Mouse (Mus musculus): ENCODE data around the gene Sptbn4. TPM values are rescaled to one million over a fixed set of nuclear protein-coding genes. Genes with fewer than 3 reads are reported as not detected.

The Sptbn4 gene
- total and polyA plus RNA-seq, 2 experiments from 2014 or later, result 3.8 to 22.3 TPM

DNA sequence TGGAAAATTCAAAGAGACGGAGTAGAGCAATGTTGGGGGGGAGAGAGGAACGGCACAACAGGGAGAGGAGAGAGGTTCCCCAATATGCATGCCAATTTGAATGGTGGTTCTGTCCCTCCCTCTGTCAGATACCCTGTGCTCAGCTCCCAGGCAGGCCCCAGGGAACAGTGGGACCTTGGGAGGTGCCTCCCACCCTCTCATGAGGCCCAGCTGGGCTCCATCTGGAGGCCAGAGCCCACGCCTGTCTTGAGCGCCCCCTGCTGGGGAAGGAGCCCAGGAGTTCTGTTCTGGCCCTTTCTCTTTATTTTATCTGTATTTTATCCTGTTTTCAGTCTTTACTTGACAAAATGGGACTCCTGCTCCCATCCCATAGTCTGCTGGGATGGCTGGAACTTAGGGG, 62.8 kb downstream of the Sptbn4 start:
- H3K9ac ChIP-seq, result no peak overlapping the region

DNA sequence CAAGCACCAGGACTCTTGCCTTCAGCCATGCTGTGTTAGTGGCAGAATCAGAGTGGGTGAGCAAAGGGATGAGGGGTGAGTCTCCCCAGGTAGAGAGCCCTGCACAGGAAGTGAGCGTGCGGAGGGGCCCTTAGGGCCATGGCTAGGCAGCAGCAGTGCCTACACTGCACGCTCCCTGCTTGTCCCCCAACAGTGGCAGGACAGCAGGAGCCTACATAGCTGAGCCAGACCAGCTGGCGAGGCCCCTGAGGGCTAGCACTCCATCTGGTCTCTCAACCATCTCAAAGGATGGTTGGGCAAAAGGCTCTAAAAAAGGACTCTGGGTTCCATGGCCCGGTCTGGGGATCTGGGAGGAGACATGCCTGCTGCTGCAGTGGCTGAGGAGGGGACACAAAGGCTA, 63.4 kb downstream of the Sptbn4 start:
- Histone ChIP-seq H3K27ac (ENCODE audit: low read depth, low read length) (no peak overlapping the region), H3K27me3 (ENCODE audit: insufficient read depth, low read length) (peaks cover 3% of the 10 kb centered on the region), H3K36me3 (ENCODE audit: insufficient read depth) (peaks cover 4% of the 10 kb centered on the region; the same call in 1 of the 2 replicates), H3K4me3 (ENCODE audit: low read depth, low read length) (no peak overlapping the region), H3K4me2 (ENCODE audit: low read depth) (no peak overlapping the region), H3K9ac (no peak overlapping the region), H3K9me3 (ENCODE audit: low read length) (no peaks in the 10 kb centered on the region), H3K4me1 (ENCODE audit: insufficient read depth) (no peaks in the 10 kb centered on the region)
- ATAC-seq, result no peak
- no peak for DNase-seq
- TF ChIP-seq CTCF (IDR thresholded peaks at IDR 0.05; ENCODE audit: low read depth), result no peak
- 53% methylated on average over 5 of the region's 5 CpGs for WGBS

More for the DNA sequence above, 62.8 kb downstream of the Sptbn4 start:
- DNase-seq (peak; percentile 43), ATAC-seq (peak; percentile 40; the same call in 1 of the 2 replicates)
- H3K27ac ChIP-seq (ENCODE audit: low read depth, low read length), result no peak overlapping the region
- WGBS, result 32% methylated on average over 4 of the region's 4 CpGs
- H3K9me3 ChIP-seq (ENCODE audit: low read length), result no peaks in the 10 kb centered on the region
- H3K4me2 ChIP-seq (ENCODE audit: low read depth), result no peak overlapping the region
- H3K4me3 ChIP-seq (ENCODE audit: low read depth, low read length), result no peak overlapping the region
- H3K4me1 ChIP-seq (ENCODE audit: insufficient read depth), result no peaks in the 10 kb centered on the region
- H3K36me3 ChIP-seq (ENCODE audit: insufficient read depth), result peaks cover 4% of the 10 kb centered on the region; the same call in 1 of the 2 replicates
- TF ChIP-seq CTCF (IDR thresholded peaks at IDR 0.05; ENCODE audit: low read depth), result peak; percentile 65
- H3K27me3 ChIP-seq (ENCODE audit: insufficient read depth, low read length), result no peaks in the 10 kb centered on the region

DNA sequence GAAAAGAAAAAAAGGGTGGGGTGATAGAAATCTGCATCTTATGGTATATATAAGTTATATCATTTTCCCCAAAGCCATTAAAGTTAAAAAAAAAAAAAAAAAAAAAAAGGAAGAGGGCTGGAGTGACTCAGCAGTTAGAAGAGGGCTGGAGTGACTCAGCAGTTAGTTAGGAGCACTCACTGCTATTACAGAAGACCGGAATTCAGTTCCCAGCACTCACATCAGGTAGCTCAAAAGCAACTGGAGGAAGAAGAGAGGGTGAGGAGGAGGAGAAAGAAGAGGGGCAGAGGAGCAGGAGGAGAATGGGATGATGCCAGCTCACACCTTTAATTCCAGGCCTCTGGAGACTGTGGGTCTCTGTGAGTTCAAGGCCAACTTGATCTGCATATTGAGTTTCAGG, 64.3 kb downstream of the Sptbn4 start:
- no peak for DNase-seq
- Histone ChIP-seq H3K36me3 (ENCODE audit: insufficient read depth) (peaks cover 4% of the 10 kb centered on the region; the same call in 1 of the 2 replicates), H3K9me3 (ENCODE audit: low read length) (no peaks in the 10 kb centered on the region), H3K27me3 (ENCODE audit: insufficient read depth, low read length) (peaks cover 6% of the 10 kb centered on the region), H3K9ac (no peak overlapping the region), H3K27ac (ENCODE audit: low read depth, low read length) (no peak overlapping the region), H3K4me1 (ENCODE audit: insufficient read depth) (no peaks in the 10 kb centered on the region), H3K4me3 (ENCODE audit: low read depth, low read length) (no peak overlapping the region), H3K4me2 (ENCODE audit: low read depth) (no peak overlapping the region)
- ATAC-seq, result no peak
- 85% methylated on average over 1 of the region's 1 CpGs for WGBS
- TF ChIP-seq CTCF (IDR thresholded peaks at IDR 0.05; ENCODE audit: low read depth), result no peak

DNA sequence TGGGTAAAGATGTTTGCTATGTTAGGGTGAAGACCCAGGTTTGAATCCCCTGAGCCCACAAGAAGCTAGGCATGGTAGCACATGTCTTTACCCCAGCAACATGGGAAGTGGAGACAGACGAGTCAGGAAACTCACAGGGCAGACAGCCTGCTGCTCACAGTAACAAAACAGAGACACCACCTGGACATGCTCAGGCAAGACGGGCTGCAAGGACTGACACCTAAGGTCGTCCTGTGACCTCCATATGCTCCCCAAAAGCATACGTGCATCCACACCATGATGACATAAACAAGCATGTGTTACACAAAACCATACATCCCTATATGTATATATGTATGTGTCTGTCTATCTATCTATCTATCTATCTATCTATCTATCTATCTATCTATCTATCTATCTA, 65.9 kb downstream of the Sptbn4 start:
- WGBS, result 59% methylated on average over 4 of the region's 4 CpGs
- Histone ChIP-seq H3K36me3 (ENCODE audit: insufficient read depth) (peaks cover 4% of the 10 kb centered on the region; the same call in 1 of the 2 replicates), H3K4me3 (ENCODE audit: low read depth, low read length) (no peak overlapping the region), H3K27ac (ENCODE audit: low read depth, low read length) (no peak overlapping the region), H3K4me1 (ENCODE audit: insufficient read depth) (no peaks in the 10 kb centered on the region), H3K27me3 (ENCODE audit: insufficient read depth, low read length) (peaks cover 10% of the 10 kb centered on the region), H3K4me2 (ENCODE audit: low read depth) (no peak overlapping the region), H3K9ac (no peak overlapping the region), H3K9me3 (ENCODE audit: low read length) (no peaks in the 10 kb centered on the region)
- TF ChIP-seq CTCF (IDR thresholded peaks at IDR 0.05; ENCODE audit: low read depth), result no peak
- DNase-seq (no peak), ATAC-seq (no peak)

DNA sequence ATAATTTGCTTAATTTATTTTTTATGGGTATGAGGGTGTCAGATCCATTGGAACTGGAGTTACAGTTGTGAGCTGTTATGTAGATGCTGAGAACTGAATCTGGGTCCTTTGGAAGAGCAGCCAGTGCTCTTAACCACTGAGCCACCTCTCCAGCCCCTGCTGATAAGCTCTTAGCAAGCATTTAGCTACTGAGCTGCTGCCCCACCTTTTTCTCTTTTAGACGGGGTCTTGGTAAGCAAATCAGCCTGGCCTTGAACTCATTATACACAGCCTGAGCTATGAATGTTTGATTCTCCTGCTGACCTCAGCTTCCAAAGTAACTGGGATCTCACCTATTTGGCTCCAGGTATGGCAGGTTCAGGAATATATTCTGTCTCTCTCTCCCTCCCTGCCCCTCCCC, 66.5 kb downstream of the Sptbn4 start:
- 35% methylated on average over 1 of the region's 1 CpGs for WGBS
- H3K36me3 ChIP-seq (ENCODE audit: insufficient read depth), result peaks cover 4% of the 10 kb centered on the region; the same call in 1 of the 2 replicates

DNA sequence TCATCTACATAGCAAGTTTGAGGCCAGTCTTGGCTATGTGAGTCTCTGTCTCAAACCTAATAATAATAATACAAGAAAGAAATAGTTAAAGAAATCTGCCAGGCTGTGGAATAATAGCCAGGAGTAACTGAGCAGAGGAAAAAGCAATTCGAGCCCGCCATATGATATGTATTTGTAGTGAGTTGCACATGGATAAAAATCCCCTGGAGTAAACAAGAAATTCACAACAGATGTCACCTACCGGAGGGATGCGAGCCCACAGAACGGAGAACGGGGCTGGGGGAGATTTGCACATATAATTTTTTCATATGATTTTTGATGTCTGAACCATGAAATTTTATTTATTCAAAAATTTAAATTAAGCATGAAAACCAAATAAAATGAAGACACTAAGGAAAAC, 67.7 kb downstream of the Sptbn4 start:
- 66% methylated on average over 6 of the region's 6 CpGs for WGBS

More for the DNA sequence above, 66.5 kb downstream of the Sptbn4 start:
- Histone ChIP-seq H3K4me1 (ENCODE audit: insufficient read depth) (no peaks in the 10 kb centered on the region), H3K27ac (ENCODE audit: low read depth, low read length) (no peak overlapping the region), H3K9ac (no peak overlapping the region), H3K4me3 (ENCODE audit: low read depth, low read length) (no peak overlapping the region), H3K27me3 (ENCODE audit: insufficient read depth, low read length) (peaks cover 10% of the 10 kb centered on the region), H3K9me3 (ENCODE audit: low read length) (no peaks in the 10 kb centered on the region), H3K4me2 (ENCODE audit: low read depth) (no peak overlapping the region)
- DNase-seq, result no peak
- no peak for TF ChIP-seq CTCF (IDR thresholded peaks at IDR 0.05; ENCODE audit: low read depth)
- no peak for ATAC-seq

DNA sequence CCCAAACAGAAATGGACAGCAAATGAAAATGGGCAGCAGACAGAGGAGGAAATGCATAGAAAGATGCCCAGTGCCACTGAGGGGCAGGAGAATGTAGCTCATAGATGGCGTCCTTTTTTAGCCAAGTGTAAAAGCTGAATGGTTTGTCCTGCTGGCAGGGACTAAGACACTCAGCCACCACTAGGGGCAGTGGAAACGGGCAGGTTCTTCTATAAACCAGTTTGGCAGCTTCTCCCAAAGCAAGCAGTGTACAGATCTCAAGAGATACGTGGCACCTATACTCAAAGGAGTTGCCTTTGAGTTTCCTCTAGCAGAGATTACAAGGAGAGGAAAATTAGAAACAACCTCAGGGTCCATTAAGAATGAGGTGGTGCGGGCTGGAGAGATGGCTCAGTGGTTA, 69.1 kb downstream of the Sptbn4 start:
- peaks cover 29% of the 10 kb centered on the region for H3K27me3 ChIP-seq (ENCODE audit: insufficient read depth, low read length)
- TF ChIP-seq CTCF (IDR thresholded peaks at IDR 0.05; ENCODE audit: low read depth), result peak; percentile 74
- H3K9me3 ChIP-seq (ENCODE audit: low read length), result no peaks in the 10 kb centered on the region
- no peak overlapping the region for H3K9ac ChIP-seq
- H3K36me3 ChIP-seq (ENCODE audit: insufficient read depth), result peaks cover 3% of the 10 kb centered on the region; the same call in 1 of the 2 replicates
- no peak overlapping the region for H3K4me2 ChIP-seq (ENCODE audit: low read depth)
- no peaks in the 10 kb centered on the region for H3K4me1 ChIP-seq (ENCODE audit: insufficient read depth)
- DNase-seq (peak; percentile 71), ATAC-seq (peak; percentile 75)
- WGBS, result 15% methylated on average over 4 of the region's 4 CpGs
- no peak overlapping the region for H3K27ac ChIP-seq (ENCODE audit: low read depth, low read length)
- H3K4me3 ChIP-seq (ENCODE audit: low read depth, low read length), result no peak overlapping the region

More for the DNA sequence above, 67.7 kb downstream of the Sptbn4 start:
- H3K27ac ChIP-seq (ENCODE audit: low read depth, low read length), result no peak overlapping the region
- no peak overlapping the region for H3K9ac ChIP-seq
- no peaks in the 10 kb centered on the region for H3K4me1 ChIP-seq (ENCODE audit: insufficient read depth)
- no peaks in the 10 kb centered on the region for H3K9me3 ChIP-seq (ENCODE audit: low read length)
- DNase-seq (no peak), ATAC-seq (no peak)
- H3K4me3 ChIP-seq (ENCODE audit: low read depth, low read length), result no peak overlapping the region
- TF ChIP-seq CTCF (IDR thresholded peaks at IDR 0.05; ENCODE audit: low read depth), result no peak
- peaks cover 4% of the 10 kb centered on the region; the same call in 1 of the 2 replicates for H3K36me3 ChIP-seq (ENCODE audit: insufficient read depth)
- H3K4me2 ChIP-seq (ENCODE audit: low read depth), result no peak overlapping the region
- peaks cover 17% of the 10 kb centered on the region for H3K27me3 ChIP-seq (ENCODE audit: insufficient read depth, low read length)
